Mouse (Mus musculus) mesoderm, embryonic 11.5 days (tissue): ENCODE results near the gene Fscn3.

Source experiments
- DNase-seq: peaks from one replicate; pipeline ENCODE4 v3.0.0-alpha.2; 2012; ENCODE audit warnings: low read depth, low spot score

Fscn3 gene

GRCm38 (mm10) chr6:28486008-28486407 lies 58.4 kb downstream of the Fscn3 start:
- no peak for DNase-seq

GRCm38 (mm10) chr6:28486471-28486870 lies 58.9 kb downstream of the Fscn3 start:
- DNase-seq: no peak

DNA sequence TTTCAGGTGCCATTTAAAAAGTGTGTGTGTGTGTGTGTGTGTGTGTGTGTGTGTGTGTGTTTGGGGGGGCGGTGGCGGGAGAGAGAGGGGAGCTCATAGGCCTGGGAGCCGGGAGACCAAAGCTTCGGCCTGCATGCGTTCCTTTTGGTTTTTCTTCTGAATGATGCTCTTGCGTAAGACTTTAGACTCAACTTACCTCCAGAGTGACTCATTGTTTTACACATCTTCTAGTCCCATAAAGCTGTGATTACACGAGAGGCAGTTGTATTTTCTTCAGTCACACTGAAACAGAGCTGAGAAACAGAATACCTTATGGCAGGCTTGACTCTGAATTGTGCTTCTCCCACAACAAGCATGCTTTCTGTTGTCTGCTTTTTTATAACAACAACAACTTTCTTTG lies 59.3 kb downstream of the Fscn3 start:
- DNase-seq: no peak
